Mouse (Mus musculus) liver, adult 2 months (tissue): Measurements from ENCODE around the gene 2210011C24Rik. TPM values are rescaled to one million over a fixed set of nuclear protein-coding genes. Genes with fewer than 3 reads are reported as not detected.

ENCODE experiments used
- DNase-seq: peaks from one replicate; pipeline ENCODE4 v3.0.0-alpha.2; 2011; ENCODE audit warnings: low read depth, low spot score; ENCODE audit errors: extremely low read depth
- H3K27ac ChIP-seq: fragments of 200-500 bp; replicated peaks from 2 replicates; pipeline ENCODE4 v1.5.1; 2012; ENCODE audit warnings: low read depth, mild to moderate bottlenecking, control low read depth, inconsistent platforms, low read length; ENCODE audit not compliant: insufficient read depth
- H3K27me3 ChIP-seq: fragments of 200-500 bp; 2 replicates; pipeline ENCODE4 v1.6.1; 2012; ENCODE audit warnings: mild to moderate bottlenecking, moderate library complexity, low read length, inconsistent platforms; ENCODE audit not compliant: control insufficient read depth, insufficient read depth
- H3K36me3 ChIP-seq: fragments of 200-500 bp; 2 replicates; pipeline ENCODE4 v1.6.1; 2012; ENCODE audit warnings: low read length, inconsistent platforms; ENCODE audit not compliant: control insufficient read depth, insufficient read depth
- H3K4me1 ChIP-seq: fragments of 200-500 bp; 2 replicates; pipeline ENCODE4 v1.6.1; 2011; ENCODE audit warnings: low read length; ENCODE audit not compliant: control insufficient read depth, insufficient read depth
- H3K4me3 ChIP-seq: fragments of 200-500 bp; 2 replicates; pipeline ENCODE4 v1.5.1; 2011; ENCODE audit warnings: low read depth, mild to moderate bottlenecking, control low read depth, low read length, moderate library complexity; ENCODE audit not compliant: insufficient read depth
- H3K79me2 ChIP-seq: fragments of 200-500 bp; 2 replicates; pipeline ENCODE4 v1.6.1; 2012; ENCODE audit warnings: inconsistent platforms, mild to moderate bottlenecking, low read length, moderate library complexity; ENCODE audit not compliant: control insufficient read depth, insufficient read depth
- H3K9ac ChIP-seq: fragments of 200-500 bp; 2 replicates; pipeline ENCODE4 v1.6.1; 2012; ENCODE audit warnings: low read depth, mild to moderate bottlenecking, control low read depth, inconsistent platforms, low read length
- CTCF ChIP-seq: fragments of 200-500 bp; IDR thresholded peaks from 2 replicates; pipeline ENCODE4 v1.5.1; 2011; ENCODE audit warnings: low read depth, low read length, control low read depth
- POLR2A ChIP-seq: fragments of 200-500 bp; IDR thresholded peaks from 2 replicates; pipeline ENCODE4 v1.6.1; 2011; ENCODE audit warnings: low read length, control low read depth; ENCODE audit not compliant: insufficient read depth; ENCODE audit errors: extremely low read depth
- WGBS: fragments of 180-500 bp; shearing (Covaris S2); methylation state at CpG from one replicate; pipeline ENCODE4 v1.1.7; 2018; 5-methylcytosine and 5-hydroxymethylcytosine counted together
- polyA plus RNA-seq: library from polyadenylated mRNA; depleted of rRNA; stranded (reverse); fragments of >200 nt; gene quantifications from 2 replicates; pipeline ENCODE4 v1.2.3, GENCODE M21; 2012; rRNA removed
- total RNA-seq: library from RNA; depleted of rRNA; stranded (reverse); fragments of >200 nt; gene quantifications from 2 replicates; pipeline ENCODE4 v1.2.3, GENCODE M21; 2014; rRNA removed

2210011C24Rik gene
- total and polyA plus RNA-seq, 2 experiments, result 0.28 to 0.34 TPM

DNA sequence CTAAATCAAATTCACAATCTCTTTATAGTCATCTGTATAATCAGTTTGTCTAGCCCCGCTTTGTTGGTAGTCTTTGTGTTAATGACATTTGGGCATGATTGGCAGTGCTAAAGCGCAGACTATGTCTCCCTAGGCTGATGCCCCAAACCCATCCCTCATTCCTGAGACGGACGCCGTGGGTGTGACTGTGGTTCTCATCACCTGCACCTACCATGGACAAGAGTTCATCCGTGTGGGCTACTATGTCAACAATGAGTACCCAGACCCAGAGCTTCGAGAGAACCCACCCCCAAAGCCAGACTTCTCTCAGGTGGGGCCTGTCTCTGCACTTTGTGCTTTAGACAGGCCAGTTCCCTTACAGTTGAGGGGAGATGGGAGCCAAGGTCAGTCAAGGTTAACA, 44.3 kb downstream of the 2210011C24Rik start:
- H3K79me2 ChIP-seq, result no peaks in the 10 kb centered on the region
- peaks cover 20% of the 10 kb centered on the region for H3K4me1 ChIP-seq
- no peak for DNase-seq
- no peaks in the 10 kb centered on the region for H3K36me3 ChIP-seq
- no peak overlapping the region for H3K27ac ChIP-seq
- no peak overlapping the region for H3K9ac ChIP-seq
- 93% methylated on average over 7 of the region's 7 CpGs for WGBS
- no peak for TF ChIP-seq CTCF
- no peak for TF ChIP-seq POLR2A
- no peaks in the 10 kb centered on the region for H3K27me3 ChIP-seq
- no peak overlapping the region for H3K4me3 ChIP-seq

DNA sequence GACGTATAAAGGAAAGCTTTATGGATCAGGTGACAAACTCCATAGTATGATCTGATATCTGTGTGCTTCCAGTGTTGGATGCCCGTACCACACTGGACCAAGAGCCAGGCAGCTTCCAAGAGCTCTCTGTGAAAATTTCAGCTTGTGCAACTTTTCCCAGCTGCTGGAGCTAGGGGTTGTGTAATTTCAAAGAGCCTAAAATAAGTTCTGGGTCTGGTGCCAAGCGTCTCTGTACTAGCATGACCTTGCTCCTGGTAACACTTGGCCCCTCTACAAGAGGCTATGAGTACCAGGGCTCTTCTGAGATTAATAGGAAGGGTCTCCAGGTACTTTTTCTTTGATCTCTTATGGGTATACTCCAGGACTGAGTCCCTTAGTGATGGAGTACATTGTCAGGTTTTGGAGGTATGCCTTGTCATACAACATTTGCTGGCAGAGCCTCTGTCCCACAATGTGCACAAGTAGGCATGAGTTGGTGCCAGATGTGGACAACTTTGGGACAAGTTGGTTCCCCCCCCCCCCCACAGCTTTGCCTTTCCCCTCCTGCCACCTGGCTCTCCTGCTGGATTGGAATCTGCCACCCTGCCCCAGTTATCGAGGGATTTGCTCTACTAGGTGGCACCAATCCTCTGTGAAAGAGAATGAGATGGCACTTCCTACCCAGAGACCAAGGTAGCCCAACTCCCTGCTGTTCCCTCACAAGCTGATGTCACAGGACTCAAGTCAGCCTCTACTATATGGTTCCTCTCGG, 47.8 kb downstream of the 2210011C24Rik start:
- Histone ChIP-seq H3K36me3 (no peaks in the 10 kb centered on the region), H3K4me1 (peaks cover 8% of the 10 kb centered on the region), H3K79me2 (no peaks in the 10 kb centered on the region), H3K9ac (no peak overlapping the region), H3K4me3 (no peak overlapping the region), H3K27me3 (no peaks in the 10 kb centered on the region), H3K27ac (peak overlapping the region; percentile 93)
- peak; percentile 97 for DNase-seq
- TF ChIP-seq POLR2A (no peak), CTCF (no peak)
- 28% methylated on average over 5 of the region's 5 CpGs for WGBS

Other genes starting within 250 kb of the 2210011C24Rik start
- gene Adgrl1, start 112.1 kb downstream of the 2210011C24Rik start, total RNA-seq, result 1.6 TPM in 2 replicates
- 2.7 and 3.5 TPM in 2 replicates for gene Adgrl1, start 112.1 kb downstream of the 2210011C24Rik start, polyA plus RNA-seq
- 1.8 and 2.0 TPM in 2 replicates for gene Gm10644, start 57.0 kb downstream of the 2210011C24Rik start, total RNA-seq
- 4.0 and 4.3 TPM in 2 replicates for gene Gm10644, start 57.0 kb downstream of the 2210011C24Rik start, polyA plus RNA-seq
- gene Asf1b, start 56.7 kb downstream of the 2210011C24Rik start, total RNA-seq, result 0.37 and 1.1 TPM in 2 replicates
- 0.86 and 1.4 TPM in 2 replicates for gene Asf1b, start 56.7 kb downstream of the 2210011C24Rik start, polyA plus RNA-seq
- 23.0 and 24.9 TPM in 2 replicates for gene Prkaca, start 39.2 kb downstream of the 2210011C24Rik start, total RNA-seq
- gene Prkaca, start 39.2 kb downstream of the 2210011C24Rik start, polyA plus RNA-seq, result 47.8 and 56.5 TPM in 2 replicates
- gene Samd1, start 14.5 kb downstream of the 2210011C24Rik start, total RNA-seq, result 4.0 and 7.2 TPM in 2 replicates
- 11.9 and 12.2 TPM in 2 replicates for gene Samd1, start 14.5 kb downstream of the 2210011C24Rik start, polyA plus RNA-seq
- 0.20 and 0.46 TPM in 2 replicates for gene 1700067K01Rik, start 10.7 kb downstream of the 2210011C24Rik start, total RNA-seq
- 0.11 and 0.26 TPM in 2 replicates for gene 1700067K01Rik, start 10.7 kb downstream of the 2210011C24Rik start, polyA plus RNA-seq
- not detected in 2 replicates for gene Palm3, start 9.3 kb upstream of the 2210011C24Rik start, total RNA-seq
- gene Palm3, start 9.3 kb upstream of the 2210011C24Rik start, polyA plus RNA-seq, result not detected in 2 replicates
- gene Il27ra, start 30.4 kb upstream of the 2210011C24Rik start, total RNA-seq, result 1.4 and 1.5 TPM in 2 replicates
- 1.4 and 2.1 TPM in 2 replicates for gene Il27ra, start 30.4 kb upstream of the 2210011C24Rik start, polyA plus RNA-seq
- gene Rln3, start 32.8 kb upstream of the 2210011C24Rik start, total RNA-seq, result not detected in 2 replicates
- gene Rln3, start 32.8 kb upstream of the 2210011C24Rik start, polyA plus RNA-seq, result not detected in 2 replicates
- gene Gm10643, start 53.0 kb upstream of the 2210011C24Rik start, total RNA-seq, result 0.65 and 0.74 TPM in 2 replicates
- gene Gm10643, start 53.0 kb upstream of the 2210011C24Rik start, polyA plus RNA-seq, result 0.10 TPM in 1 of 2 replicates, not detected in the other
- gene Rfx1, start 54.7 kb upstream of the 2210011C24Rik start, total RNA-seq, result 1.8 and 2.6 TPM in 2 replicates
- 6.4 and 8.3 TPM in 2 replicates for gene Rfx1, start 54.7 kb upstream of the 2210011C24Rik start, polyA plus RNA-seq
- 1.4 and 2.2 TPM in 2 replicates for gene Dcaf15, start 92.6 kb upstream of the 2210011C24Rik start, total RNA-seq
- gene Dcaf15, start 92.6 kb upstream of the 2210011C24Rik start, polyA plus RNA-seq, result 9.2 and 9.9 TPM in 2 replicates
- 0.13 TPM in 1 of 2 replicates, not detected in the other for gene Podnl1, start 113.8 kb upstream of the 2210011C24Rik start, total RNA-seq
- gene Podnl1, start 113.8 kb upstream of the 2210011C24Rik start, polyA plus RNA-seq, result 0.51 and 0.86 TPM in 2 replicates
- gene Cc2d1a, start 135.8 kb upstream of the 2210011C24Rik start, total RNA-seq, result 4.0 and 5.6 TPM in 2 replicates
- 10.4 and 10.6 TPM in 2 replicates for gene Cc2d1a, start 135.8 kb upstream of the 2210011C24Rik start, polyA plus RNA-seq
- gene 4930432K21Rik, start 135.9 kb upstream of the 2210011C24Rik start, total RNA-seq, result not detected in 2 replicates
- 0.07 and 0.11 TPM in 2 replicates for gene 4930432K21Rik, start 135.9 kb upstream of the 2210011C24Rik start, polyA plus RNA-seq
- gene Nanos3, start 173.0 kb upstream of the 2210011C24Rik start, total RNA-seq, result not detected in 2 replicates
- not detected in 2 replicates for gene Nanos3, start 173.0 kb upstream of the 2210011C24Rik start, polyA plus RNA-seq
- gene Zswim4, start 224.9 kb upstream of the 2210011C24Rik start, total RNA-seq, result 2.8 and 3.7 TPM in 2 replicates
- gene Zswim4, start 224.9 kb upstream of the 2210011C24Rik start, polyA plus RNA-seq, result 6.9 and 8.4 TPM in 2 replicates
- 103 and 115 TPM in 2 replicates for gene D8Ertd738e, start 237.5 kb upstream of the 2210011C24Rik start, total RNA-seq
- gene D8Ertd738e, start 237.5 kb upstream of the 2210011C24Rik start, polyA plus RNA-seq, result 99.3 and 105 TPM in 2 replicates
- 17.1 and 25.8 TPM in 2 replicates for gene Mri1, start 245.2 kb upstream of the 2210011C24Rik start, total RNA-seq
- gene Mri1, start 245.2 kb upstream of the 2210011C24Rik start, polyA plus RNA-seq, result 43.1 and 75.7 TPM in 2 replicates